Mouse (Mus musculus) neural tube, embryonic 13.5 days (tissue): ENCODE results near the gene Armcx6. TPM values are rescaled to one million over a fixed set of nuclear protein-coding genes. Genes with fewer than 3 reads are reported as not detected.
"Not testable (repeated sequence)": the region's sequence is repeated elsewhere in the genome, so short reads cannot be mapped to it uniquely, and the experiment has no call there.

Experiments
- ATAC-seq: fragments of 200-750 bp; cut with Nextera tagmentation; 2 replicates; pipeline ENCODE4 v1.8.0; 2017; ENCODE audit warnings: low read depth, mild to moderate bottlenecking, moderate TSS enrichment, moderate library complexity
- H3K27ac ChIP-seq: fragments of 300-500 bp; sonication (generic); replicated peaks from 2 replicates; pipeline ENCODE4 v1.5.1; 2015; ENCODE audit warnings: moderate library complexity, mild to moderate bottlenecking, inconsistent platforms
- H3K27me3 ChIP-seq: fragments of 300-500 bp; sonication (generic); 2 replicates; pipeline ENCODE4 v1.6.1; 2015; ENCODE audit warnings: mild to moderate bottlenecking, inconsistent platforms
- H3K36me3 ChIP-seq: fragments of 300-500 bp; sonication (generic); 2 replicates; pipeline ENCODE4 v1.6.1; 2015; ENCODE audit warnings: mild to moderate bottlenecking, inconsistent platforms
- H3K4me1 ChIP-seq: fragments of 300-500 bp; sonication (generic); replicated peaks from 2 replicates; pipeline ENCODE4 v1.6.1; 2015; ENCODE audit warnings: inconsistent platforms
- H3K4me2 ChIP-seq: fragments of 300-500 bp; sonication (generic); 2 replicates; pipeline ENCODE4 v1.6.1; 2015; ENCODE audit warnings: inconsistent platforms, mild to moderate bottlenecking, moderate library complexity
- H3K4me3 ChIP-seq: fragments of 300-500 bp; sonication (generic); 2 replicates; pipeline ENCODE4 v1.5.1; 2015; ENCODE audit warnings: mild to moderate bottlenecking, inconsistent platforms
- H3K9ac ChIP-seq: fragments of 300-500 bp; sonication (generic); 2 replicates; pipeline ENCODE4 v1.6.1; 2015; ENCODE audit warnings: moderate library complexity, mild to moderate bottlenecking, inconsistent platforms
- H3K9me3 ChIP-seq: fragments of 300-500 bp; sonication (generic); 2 replicates; pipeline ENCODE4 v1.6.1; 2016; ENCODE audit warnings: inconsistent platforms
- WGBS: fragments of 180-500 bp; shearing (Covaris S2); methylation state at CpG from one replicate; pipeline ENCODE4 v1.1.7; 2015; 5-methylcytosine and 5-hydroxymethylcytosine counted together
- polyA plus RNA-seq: library from polyadenylated mRNA; unstranded; fragments of >200 nt; fragmentation: Nextera tagmentation; extraction: Ambion mirVana; gene quantifications from 2 replicates; pipeline ENCODE4 v1.2.1, GENCODE M21; 2015

Armcx6 gene
- 32.5 and 33.8 TPM in 2 replicates for polyA plus RNA-seq

- Histone ChIP-seq H3K9ac (peak within 1 kb of the TSS; percentile 77), H3K27me3 (peaks cover 32% of the 10 kb centered on the region), H3K27ac (peak within 1 kb of the TSS; percentile 79), H3K9me3 (no peaks in the 10 kb centered on the region), H3K36me3 (no peaks in the 10 kb centered on the region), H3K4me2 (peak within 1 kb of the TSS; percentile 63), H3K4me3 (peak within 1 kb of the TSS; percentile 51), H3K4me1 (peaks cover 8% of the 10 kb centered on the region)
- WGBS: 21% methylated on average over 36 of the region's 36 CpGs
- peak; percentile 95 for ATAC-seq
Measured at GRCm38 (mm10) chrX:134750764-134751592, at the start of gene Armcx6. Armcx6 (minus strand) TSS chrX:134751417.

DNA sequence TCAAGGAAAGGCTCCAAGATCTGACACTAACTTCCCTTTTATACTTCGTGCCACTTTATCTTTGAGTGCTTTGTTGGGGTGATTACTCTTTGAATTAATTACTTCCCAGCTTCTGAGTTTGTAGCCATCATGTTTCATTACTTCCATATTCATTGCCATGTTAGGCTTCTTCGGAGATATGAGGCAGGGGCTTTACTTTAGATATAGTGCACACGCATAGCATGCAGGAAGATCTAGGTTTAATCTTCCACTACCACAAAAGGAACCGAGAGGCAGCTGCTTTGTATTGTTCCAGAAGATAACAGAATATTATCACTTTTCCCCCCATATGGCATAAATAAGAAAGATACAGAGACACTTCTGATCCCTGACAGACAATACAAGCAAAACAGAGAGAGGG lies 36.5 kb upstream of the Armcx6 start:
- Histone ChIP-seq H3K4me3 (no peak overlapping the region), H3K27me3 (peaks cover 19% of the 10 kb centered on the region), H3K9ac (no peak overlapping the region), H3K36me3 (no peaks in the 10 kb centered on the region), H3K4me2 (no peak overlapping the region), H3K27ac (no peak overlapping the region), H3K4me1 (no peaks in the 10 kb centered on the region), H3K9me3 (no peaks in the 10 kb centered on the region)
- no peak for ATAC-seq
- 85% methylated on average over 4 of the region's 4 CpGs for WGBS

DNA sequence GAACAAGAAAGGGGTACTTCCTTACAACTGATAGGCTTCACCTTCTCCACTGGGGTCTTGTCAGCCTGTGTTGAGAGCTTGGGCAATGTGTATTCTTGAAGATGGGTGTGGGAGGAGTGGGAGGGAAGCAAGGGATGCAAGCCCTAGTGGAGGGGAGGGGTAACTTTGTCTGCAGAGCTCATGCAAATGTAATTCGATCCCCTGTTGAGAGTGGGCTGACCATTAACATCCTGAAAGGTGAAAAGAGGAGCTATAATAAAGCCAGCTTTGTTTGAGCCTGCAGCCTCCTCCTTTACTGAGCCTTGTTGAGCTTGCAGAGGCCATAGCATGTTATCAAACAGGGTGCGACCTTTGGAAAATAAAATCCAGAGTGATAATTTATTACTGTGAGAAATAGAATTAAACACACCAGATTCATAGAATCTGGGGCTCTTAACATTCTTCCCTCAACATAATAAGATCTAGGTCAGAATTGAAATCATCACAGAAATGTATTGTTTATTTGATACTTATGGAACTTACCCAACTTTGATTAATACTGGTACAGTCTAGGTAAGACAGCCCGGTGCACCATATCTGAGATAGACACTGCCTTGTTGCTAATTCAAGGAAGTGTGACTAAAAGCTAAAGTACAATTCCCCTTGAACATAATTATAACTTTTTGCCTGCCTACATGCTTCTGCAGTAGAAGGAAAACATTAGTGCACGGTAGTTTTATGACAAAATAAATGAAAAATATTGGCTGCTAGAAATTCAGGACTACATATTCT lies 12.4 kb upstream of the Armcx6 start:
- H3K36me3 ChIP-seq, H3K9ac ChIP-seq, H3K4me1 ChIP-seq, H3K27me3 ChIP-seq, ATAC-seq, H3K4me3 ChIP-seq, H3K27ac ChIP-seq, H3K4me2 ChIP-seq, H3K9me3 ChIP-seq: not testable (repeated sequence)
- WGBS: 30% methylated on average over 4 of the region's 4 CpGs

GRCm38 (mm10) chrX:134757293-134757995 lies 6.2 kb upstream of the Armcx6 start:
- peak overlapping the region; percentile 55 for H3K4me3 ChIP-seq
- H3K4me2 ChIP-seq: peak overlapping the region; percentile 57
- no peaks in the 10 kb centered on the region for H3K9me3 ChIP-seq
- ATAC-seq: peak; percentile 37; the same call in 1 of the 2 replicates
- 28% methylated on average over 10 of the region's 13 CpGs for WGBS
- H3K4me1 ChIP-seq: peaks cover 7% of the 10 kb centered on the region
- peak overlapping the region; percentile 74 for H3K27ac ChIP-seq
- H3K9ac ChIP-seq: peak overlapping the region; percentile 74
- no peaks in the 10 kb centered on the region for H3K36me3 ChIP-seq
- H3K27me3 ChIP-seq: peaks cover 15% of the 10 kb centered on the region

- ATAC-seq: peak; percentile 93
- peak within 1 kb of the TSS; percentile 57 for H3K4me2 ChIP-seq
- peaks cover 7% of the 10 kb centered on the region for H3K4me1 ChIP-seq
- H3K9ac ChIP-seq: peak within 1 kb of the TSS; percentile 74
- H3K36me3 ChIP-seq: no peaks in the 10 kb centered on the region
- H3K9me3 ChIP-seq: no peaks in the 10 kb centered on the region
- WGBS: 21% methylated on average over 46 of the region's 46 CpGs
- H3K4me3 ChIP-seq: peak within 1 kb of the TSS; percentile 55
- peaks cover 19% of the 10 kb centered on the region for H3K27me3 ChIP-seq
- peak within 1 kb of the TSS; percentile 74 for H3K27ac ChIP-seq
Measured at GRCm38 (mm10) chrX:134756434-134757292, 5.4 kb upstream of the Armcx6 start, which contains the start of gene Armcx3. Armcx3 (plus strand) TSS chrX:134756595.

- no peak for ATAC-seq
- 44% methylated on average over 4 of the region's 4 CpGs for WGBS
Measured at GRCm38 (mm10) chrX:134752584-134752983, 1.4 kb upstream of the Armcx6 start.

GRCm38 (mm10) chrX:134751910-134752309 lies 693 bp upstream of the Armcx6 start:
- H3K4me2 ChIP-seq: no peak overlapping the region
- H3K36me3 ChIP-seq: no peaks in the 10 kb centered on the region
- no peak overlapping the region for H3K9ac ChIP-seq
- no peak overlapping the region for H3K4me3 ChIP-seq
- ATAC-seq: no peak
- peaks cover 8% of the 10 kb centered on the region for H3K4me1 ChIP-seq
- H3K27me3 ChIP-seq: peaks cover 32% of the 10 kb centered on the region
- WGBS: 45% methylated on average over 2 of the region's 2 CpGs
- H3K27ac ChIP-seq: no peak overlapping the region
- no peaks in the 10 kb centered on the region for H3K9me3 ChIP-seq

More at GRCm38 (mm10) chrX:134752584-134752983, 1.4 kb upstream of the Armcx6 start:
- no peaks in the 10 kb centered on the region for H3K9me3 ChIP-seq
- no peak overlapping the region for H3K4me2 ChIP-seq
- no peak overlapping the region for H3K4me3 ChIP-seq
- no peak overlapping the region for H3K9ac ChIP-seq
- no peak overlapping the region for H3K27ac ChIP-seq
- H3K27me3 ChIP-seq: peaks cover 32% of the 10 kb centered on the region
- peaks cover 8% of the 10 kb centered on the region for H3K4me1 ChIP-seq
- H3K36me3 ChIP-seq: no peaks in the 10 kb centered on the region

- Histone ChIP-seq H3K36me3 (no peaks in the 10 kb centered on the region), H3K4me1 (peaks cover 8% of the 10 kb centered on the region), H3K4me2 (no peak overlapping the region), H3K27me3 (peaks cover 23% of the 10 kb centered on the region), H3K9ac (no peak overlapping the region), H3K9me3 (no peaks in the 10 kb centered on the region), H3K27ac (no peak overlapping the region), H3K4me3 (no peak overlapping the region)
- no peak for ATAC-seq
- WGBS: 30% methylated on average over 5 of the region's 5 CpGs
Measured at GRCm38 (mm10) chrX:134746459-134746858, 4.8 kb downstream of the Armcx6 start.

GRCm38 (mm10) chrX:134741862-134742261 lies 9.4 kb downstream of the Armcx6 start:
- 80% methylated on average over 5 of the region's 5 CpGs for WGBS
- Histone ChIP-seq H3K36me3 (no peaks in the 10 kb centered on the region), H3K4me2 (no peak overlapping the region), H3K9ac (no peak overlapping the region), H3K27ac (no peak overlapping the region), H3K4me3 (no peak overlapping the region), H3K27me3 (peaks cover 21% of the 10 kb centered on the region), H3K9me3 (no peaks in the 10 kb centered on the region), H3K4me1 (no peaks in the 10 kb centered on the region)
- ATAC-seq: no peak

DNA sequence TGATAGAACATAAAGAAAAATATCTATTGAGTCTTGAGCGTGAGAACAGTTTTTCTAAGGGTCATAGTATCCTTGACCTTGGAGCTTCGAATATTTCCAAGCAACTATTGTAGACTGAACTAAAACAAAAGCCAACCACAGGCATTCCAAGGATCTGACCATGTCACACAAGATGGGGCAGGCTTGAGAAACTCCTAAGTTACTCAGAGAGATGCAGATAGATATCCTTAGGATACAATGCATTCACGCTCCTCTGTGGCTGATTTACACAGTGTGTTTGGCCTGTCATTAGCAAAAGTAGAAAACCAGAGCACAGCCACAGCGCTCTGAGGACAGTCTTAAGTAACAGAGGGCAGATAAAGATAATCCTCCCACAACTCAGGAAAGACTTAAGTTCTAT lies 12.1 kb downstream of the Armcx6 start:
- Histone ChIP-seq H3K4me3 (no peak overlapping the region), H3K27ac (no peak overlapping the region), H3K9ac (no peak overlapping the region), H3K27me3 (peaks cover 31% of the 10 kb centered on the region), H3K4me2 (no peak overlapping the region), H3K9me3 (no peaks in the 10 kb centered on the region), H3K4me1 (no peaks in the 10 kb centered on the region), H3K36me3 (no peaks in the 10 kb centered on the region)
- ATAC-seq: no peak
- 72% methylated on average over 4 of the region's 4 CpGs for WGBS

GRCm38 (mm10) chrX:134737796-134738195 lies 13.4 kb downstream of the Armcx6 start:
- no peak overlapping the region for H3K9ac ChIP-seq
- ATAC-seq: no peak
- H3K9me3 ChIP-seq: no peaks in the 10 kb centered on the region
- H3K27ac ChIP-seq: no peak overlapping the region
- H3K27me3 ChIP-seq: peaks cover 33% of the 10 kb centered on the region
- H3K4me1 ChIP-seq: no peaks in the 10 kb centered on the region
- WGBS: 90% methylated on average over 1 of the region's 1 CpGs
- H3K4me3 ChIP-seq: no peak overlapping the region
- H3K36me3 ChIP-seq: no peaks in the 10 kb centered on the region
- H3K4me2 ChIP-seq: no peak overlapping the region
